Mouse (Mus musculus) ES-E14 (cell line): Measurements from ENCODE around the gene Sh2b2.

Source experiments
- CHD2 ChIP-seq: IDR thresholded peaks from 2 replicates; pipeline ENCODE4 v1.6.1; 2014; ENCODE audit warnings: mild to moderate bottlenecking, low read depth, low read length, inconsistent platforms
- ZC3H11A ChIP-seq: IDR thresholded peaks from 2 replicates; pipeline ENCODE4 v1.6.1; 2012; ENCODE audit warnings: low read depth, mild to moderate bottlenecking, inconsistent platforms, low read length, borderline replicate concordance
- ZNF384 ChIP-seq: IDR thresholded peaks from 2 replicates; pipeline ENCODE4 v1.6.1; 2012; ENCODE audit warnings: low read depth, low read length, inconsistent platforms

- TF ChIP-seq CHD2 (no peak), ZNF384 (no peak), ZC3H11A (no peak)
Measured at GRCm38 (mm10) chr5:136274739-136275138, 28.4 kb upstream of the Sh2b2 start.
